Mouse (Mus musculus) myocyte (in vitro differentiated cells): ENCODE results near the gene Bola2.

Source experiments
- CEBPB ChIP-seq: IDR thresholded peaks from 2 replicates; pipeline ENCODE4 v1.6.1; 2011; ENCODE audit warnings: mild to moderate bottlenecking, moderate library complexity; ENCODE audit not compliant: poor library complexity, insufficient read depth, severe bottlenecking
- E2F4 ChIP-seq: IDR thresholded peaks from one replicate; pipeline ENCODE4 v1.6.1; 2011; ENCODE audit warnings: mild to moderate bottlenecking, control low read depth, moderate library complexity; ENCODE audit not compliant: insufficient read depth
- MAX ChIP-seq: IDR thresholded peaks from one replicate; pipeline ENCODE4 v1.6.1; 2011; ENCODE audit warnings: low read depth, mild to moderate bottlenecking, control low read depth
- MYOD1 ChIP-seq, 3 experiments: IDR thresholded peaks; one replicate each; pipeline ENCODE4 v1.6.1; 2011; ENCODE audit warnings: control low read depth in 2 of 3, low read depth in 2 of 3, mild to moderate bottlenecking in 2 of 3, moderate library complexity in 1 of 3; ENCODE audit not compliant: insufficient read length in 2 of 3, control insufficient read depth in 1 of 3
- MYOG ChIP-seq, 3 experiments: IDR thresholded peaks; one replicate each; pipeline ENCODE4 v1.6.1; 2011; ENCODE audit warnings: control low read depth in 2 of 3, low read depth in 2 of 3, mild to moderate bottlenecking in 2 of 3; ENCODE audit not compliant: insufficient read length in 2 of 3, control insufficient read depth in 1 of 3, insufficient read depth in 1 of 3
- POLR2A ChIP-seq: IDR thresholded peaks from one replicate; pipeline ENCODE4 v1.6.1; 2011; ENCODE audit warnings: low read depth, mild to moderate bottlenecking, control low read depth, moderate library complexity; ENCODE audit not compliant: insufficient read length
- POLR2AphosphoS2 ChIP-seq: IDR thresholded peaks from one replicate; pipeline ENCODE4 v1.6.1; 2011; ENCODE audit warnings: low read depth, control low read depth; ENCODE audit not compliant: insufficient read length
- REST ChIP-seq: IDR thresholded peaks from one replicate; pipeline ENCODE4 v1.6.1; 2011; ENCODE audit warnings: mild to moderate bottlenecking, control low read depth, moderate library complexity; ENCODE audit not compliant: insufficient read depth, insufficient read length
- SRF ChIP-seq: IDR thresholded peaks from one replicate; pipeline ENCODE4 v1.6.1; 2011; ENCODE audit warnings: low read depth; ENCODE audit not compliant: control insufficient read depth, insufficient read length
- TCF12 ChIP-seq: IDR thresholded peaks from one replicate; pipeline ENCODE4 v1.6.1; 2011; ENCODE audit warnings: mild to moderate bottlenecking, control low read depth; ENCODE audit not compliant: poor library complexity, insufficient read depth, severe bottlenecking
- TCF3 ChIP-seq: IDR thresholded peaks from one replicate; pipeline ENCODE4 v1.6.1; 2011; ENCODE audit warnings: low read depth, control low read depth; ENCODE audit not compliant: insufficient read length
- USF1 ChIP-seq: IDR thresholded peaks from one replicate; pipeline ENCODE4 v1.6.1; 2011; ENCODE audit warnings: low read depth, mild to moderate bottlenecking, control low read depth, moderate library complexity

DNA sequence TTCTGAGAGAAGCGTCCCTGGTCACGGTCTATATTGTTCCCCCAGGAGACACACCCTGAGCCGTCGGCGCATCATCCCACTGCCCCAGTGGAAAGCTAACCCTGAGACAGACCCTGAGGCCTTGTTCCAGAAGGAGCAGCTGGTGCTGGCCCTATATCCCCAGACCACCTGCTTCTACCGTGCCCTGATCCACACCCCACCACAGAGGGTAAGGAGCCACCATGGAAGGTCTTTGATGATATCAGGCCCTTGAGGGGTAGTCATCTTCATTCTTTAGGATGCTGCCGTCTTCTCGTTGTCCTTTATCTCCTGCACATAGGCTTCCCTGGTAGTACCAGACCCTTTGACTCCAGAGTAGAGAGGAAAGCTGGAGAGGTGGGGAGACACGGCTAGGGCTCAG is 23.1 kb upstream of the Bola2 start:
- TF ChIP-seq USF1 (no peak), POLR2A (no peak), MYOG (IDR thresholded peaks at IDR 0.05; ENCODE audit: control insufficient read depth in 1 of 3, insufficient read depth in 1 of 3, insufficient read length in 2 of 3, low read depth in 2 of 3) (no peak), E2F4 (no peak), TCF12 (no peak), POLR2AphosphoS2 (no peak), MAX (no peak), REST (no peak), SRF (no peak), CEBPB (no peak), MYOD1 (IDR thresholded peaks at IDR 0.05; ENCODE audit: control insufficient read depth in 1 of 3, insufficient read length in 2 of 3, low read depth in 2 of 3) (no peak), TCF3 (no peak)
